Mouse (Mus musculus) erythroid progenitor cell, adult 5-6 weeks (primary cell): ENCODE data around the gene Fam149a. TPM values are rescaled to one million over a fixed set of nuclear protein-coding genes. Genes with fewer than 3 reads are reported as not detected.

Source experiments
- ATAC-seq: replicated peaks from 2 replicates; pipeline ENCODE4 v1.8.0; 2016; ENCODE audit warnings: moderate number of reproducible peaks, mild to moderate bottlenecking, moderate TSS enrichment, inconsistent platforms; ENCODE audit not compliant: poor library complexity, low FRiP score, severe bottlenecking
- total RNA-seq, 2 experiments: library from RNA; stranded (forward) in 1 of 2; stranded (reverse) in 1 of 2; fragments of 150-400 nt in 1 of 2; fragments of 186-747, 209-891 nt in 1 of 2; gene quantifications; 2 replicates each; pipeline versions ENCODE4 v1.2.3 to v1.2.4; 2015 to 2017; ENCODE audit warnings: low replicate concordance in 2 of 2

The Fam149a gene
- total RNA-seq (2015; ENCODE audit: low replicate concordance) (not detected in 2 replicates), total RNA-seq (2017; ENCODE audit: low replicate concordance) (not detected in 2 replicates)

- ATAC-seq: no peak
These were observed at the start of gene Fam149a for GRCm38 (mm10) chr8:45381963-45382347. TSS of gene Fam149a (minus strand) at chr8:45382291.

DNA sequence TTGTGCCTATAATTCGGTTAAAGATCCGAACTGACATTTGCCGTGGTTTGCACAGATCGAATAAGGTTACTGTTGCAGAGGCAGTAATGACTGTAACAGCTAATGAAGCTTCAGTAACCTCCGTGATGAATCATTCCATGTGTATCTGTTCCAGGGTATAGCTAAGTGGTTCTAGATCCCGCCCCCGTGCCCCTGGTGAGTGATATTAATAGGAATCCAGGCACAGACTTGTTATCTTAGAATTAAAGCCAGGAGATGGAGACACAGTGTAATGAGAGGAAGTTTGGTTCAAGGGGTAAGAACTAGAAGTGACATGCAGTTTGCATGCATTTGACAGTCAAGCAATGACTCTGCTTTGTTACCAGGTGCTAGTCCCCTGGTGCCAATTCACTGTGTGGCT is 38.1 kb upstream of the Fam149a start:
- no peak for ATAC-seq

DNA sequence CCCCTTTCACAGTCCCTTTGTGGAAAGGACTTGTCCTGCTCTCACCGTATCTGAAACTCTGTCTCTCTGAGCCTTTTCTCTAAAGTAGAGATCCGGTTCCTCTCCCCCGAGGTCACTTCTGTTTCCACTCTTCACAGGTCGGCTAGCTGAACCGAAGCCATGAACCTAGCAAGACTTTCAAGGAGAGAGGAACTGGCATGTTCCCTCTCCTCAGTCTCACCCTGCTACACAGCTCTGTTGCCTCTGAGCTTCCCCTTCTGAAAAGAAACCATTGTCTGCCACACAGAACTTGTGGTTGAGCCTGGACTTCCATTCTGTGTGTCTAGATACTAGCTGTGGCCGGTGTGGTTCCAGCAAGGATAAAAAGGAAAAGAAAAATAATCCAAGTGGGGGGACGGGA is 32.9 kb upstream of the Fam149a start:
- ATAC-seq: no peak

DNA sequence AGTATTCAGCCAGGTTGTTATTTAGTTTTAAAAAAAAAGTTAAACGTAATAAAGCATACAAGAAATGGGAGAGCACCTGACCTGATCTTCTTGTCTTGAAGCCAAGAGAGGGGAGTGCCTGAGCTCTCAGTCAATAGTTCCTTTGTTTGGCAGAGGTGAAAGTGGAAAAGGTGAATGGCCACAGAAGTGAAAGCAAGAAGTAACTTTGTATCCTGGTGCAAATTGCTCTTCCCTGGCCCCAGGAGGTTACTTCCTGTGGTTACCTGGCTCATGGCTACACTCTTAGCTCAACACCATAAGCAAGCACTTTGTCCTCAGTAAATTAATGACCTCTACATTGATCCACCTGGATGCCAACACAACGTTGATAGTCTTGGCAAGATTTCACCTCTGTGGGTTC is 28.8 kb upstream of the Fam149a start, which contains the start of gene Tlr3:
Gene Tlr3, minus strand, starts transcription at position 199 of the 400 bp plus-strand sequence.
- no peak for ATAC-seq

DNA sequence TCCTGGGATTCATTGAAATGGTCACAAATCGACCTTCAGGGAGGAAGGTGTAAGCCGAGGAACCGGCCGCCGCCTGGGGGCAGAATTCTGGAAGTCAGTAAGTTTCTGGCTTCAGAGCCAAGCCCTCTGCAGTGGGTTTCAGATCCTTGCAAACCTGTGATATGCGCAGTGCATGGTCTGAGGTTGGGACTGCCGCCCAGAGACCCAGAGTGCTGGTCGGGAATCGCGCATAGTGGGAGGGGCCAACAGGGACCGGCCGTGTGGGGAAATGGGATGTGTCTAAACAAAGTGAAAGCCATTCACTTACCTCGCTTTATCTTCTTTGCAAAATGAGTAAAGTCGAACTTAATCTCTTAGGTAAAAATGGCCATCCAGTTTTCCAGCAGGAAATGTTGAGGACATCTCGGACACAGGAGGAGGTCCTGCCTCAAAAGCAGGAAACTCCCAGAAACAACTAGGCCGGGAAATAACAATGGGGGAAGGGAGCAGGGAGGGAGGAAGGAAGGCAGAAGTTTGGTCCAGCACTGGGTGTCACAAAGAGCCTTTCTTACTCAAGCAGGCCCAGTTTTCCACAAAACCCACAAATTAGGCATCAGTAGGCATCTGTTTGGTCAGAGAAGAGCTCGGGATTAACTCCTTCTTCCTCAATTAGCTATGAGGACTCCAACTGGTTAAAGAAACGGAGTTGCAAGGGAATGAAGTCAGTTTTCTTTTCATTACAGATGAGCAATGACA is 28.2 kb upstream of the Fam149a start:
- no peak for ATAC-seq

- no peak for ATAC-seq
These were observed 27.6 kb upstream of the Fam149a start for GRCm38 (mm10) chr8:45409702-45410101.

DNA sequence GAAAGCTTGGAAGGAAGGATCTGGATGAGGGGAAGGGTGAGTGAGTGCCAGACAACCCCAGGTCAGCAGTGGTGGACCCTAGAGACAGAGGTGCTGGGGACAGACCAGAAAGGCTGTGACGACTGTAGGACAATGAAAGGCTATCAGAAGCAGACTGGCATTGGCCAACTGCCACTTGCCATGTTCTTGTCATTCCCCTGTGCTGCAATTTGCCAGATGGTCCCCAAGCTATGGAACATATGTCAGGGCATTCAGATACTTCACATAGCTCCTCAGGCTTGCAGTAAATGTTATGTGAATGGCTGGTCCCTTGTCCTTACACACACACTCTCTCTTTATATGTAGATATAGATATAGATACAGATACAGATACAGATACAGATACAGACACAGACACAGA is 1.2 kb upstream of the Fam149a start:
- ATAC-seq: no peak

GRCm38 (mm10) chr8:45381075-45381962 is 772 bp downstream of the Fam149a start:
- no peak for ATAC-seq

- no peak for ATAC-seq
These were observed 1.5 kb downstream of the Fam149a start for GRCm38 (mm10) chr8:45380598-45380997.

- ATAC-seq: no peak
These were observed 8.0 kb downstream of the Fam149a start for GRCm38 (mm10) chr8:45374071-45374470.

GRCm38 (mm10) chr8:45367154-45367553 is 14.9 kb downstream of the Fam149a start:
- ATAC-seq: no peak

- ATAC-seq: no peak
These were observed 18.9 kb downstream of the Fam149a start for GRCm38 (mm10) chr8:45363220-45363619.

DNA sequence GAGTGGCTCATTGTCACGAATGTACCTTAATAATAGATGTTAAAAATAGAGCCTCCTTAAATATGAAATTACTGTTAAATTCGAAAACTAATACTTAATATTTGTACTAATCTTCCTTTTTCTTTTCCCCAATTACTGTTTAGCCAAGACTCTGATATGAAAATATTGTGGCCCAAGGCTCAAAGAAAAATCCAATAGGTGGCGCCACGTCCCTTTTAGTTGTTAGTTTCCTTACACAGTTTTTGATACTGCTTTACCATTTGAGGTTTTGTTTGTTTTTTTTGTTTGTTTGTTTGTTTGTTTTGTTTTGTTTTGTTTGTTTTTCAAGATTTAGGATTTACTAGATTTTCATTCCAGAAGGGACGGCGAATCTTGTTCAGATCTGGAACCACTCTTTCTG is 19.8 kb downstream of the Fam149a start:
- ATAC-seq: no peak

DNA sequence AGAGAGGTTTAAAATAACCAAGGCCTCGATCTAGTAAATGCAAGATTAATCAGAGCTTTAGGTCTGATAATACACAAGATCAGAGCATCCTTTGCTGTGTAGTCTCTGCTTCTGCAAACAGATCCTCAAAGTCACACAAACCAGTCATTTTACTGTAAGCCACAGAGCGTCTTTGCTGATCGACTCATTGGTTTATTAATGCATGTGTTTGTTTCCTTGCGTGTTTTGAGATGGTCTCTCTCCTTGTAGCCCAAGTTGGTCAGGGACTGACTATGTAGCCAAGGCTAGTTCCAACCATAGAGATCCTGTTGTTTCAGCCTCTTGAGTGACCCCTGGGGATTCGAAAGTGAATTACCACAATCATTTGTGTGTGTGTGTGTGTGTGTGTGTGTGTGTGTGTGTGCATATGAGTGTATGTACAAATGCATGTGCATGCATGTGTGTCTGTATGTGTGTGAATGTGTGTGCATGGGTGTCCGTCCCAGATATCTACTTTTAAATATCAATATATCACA is 22.9 kb downstream of the Fam149a start:
- no peak for ATAC-seq

- ATAC-seq: no peak
These were observed 23.8 kb downstream of the Fam149a start for GRCm38 (mm10) chr8:45358132-45358918.

- ATAC-seq: no peak
These were observed 26.3 kb downstream of the Fam149a start for GRCm38 (mm10) chr8:45355809-45356208.

DNA sequence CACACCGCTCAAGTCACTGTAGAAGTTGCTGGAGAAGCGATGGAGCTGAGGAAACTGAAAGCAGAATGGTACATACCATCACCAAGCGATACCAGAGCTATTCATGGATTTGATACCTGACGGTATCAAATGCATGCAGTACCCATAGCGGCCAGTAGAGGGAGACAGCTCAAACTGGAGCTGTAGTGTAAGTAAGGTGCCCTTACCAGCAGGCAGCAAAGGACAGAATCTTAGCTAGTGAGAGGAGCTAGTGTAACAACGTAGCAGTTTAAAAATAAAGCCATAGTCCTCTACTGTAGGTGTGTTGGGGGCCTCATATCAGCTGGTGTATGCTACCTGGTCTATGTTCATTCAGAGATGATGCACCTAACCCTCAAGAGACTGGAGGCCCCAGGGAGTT is 37.1 kb downstream of the Fam149a start:
- ATAC-seq: no peak

DNA sequence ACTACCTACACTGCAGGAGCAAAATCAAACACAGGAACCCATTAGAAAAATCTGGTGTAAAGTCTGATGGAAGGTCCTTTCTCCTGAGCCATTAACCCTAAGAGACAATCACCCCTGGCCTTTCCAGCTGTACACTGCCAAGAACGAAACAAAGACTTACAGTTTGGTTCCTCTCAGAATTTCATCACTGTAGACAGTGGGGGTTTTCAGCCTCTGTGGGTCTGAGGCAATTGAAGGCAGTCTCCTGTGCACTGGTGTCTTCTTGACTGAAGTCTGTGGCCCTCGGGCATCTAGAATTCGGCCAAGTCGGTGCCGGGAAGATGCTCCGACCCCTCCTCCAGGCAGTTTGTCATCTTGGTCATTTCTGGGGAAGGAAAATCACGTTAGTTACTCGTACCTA is 37.8 kb downstream of the Fam149a start:
- no peak for ATAC-seq

DNA sequence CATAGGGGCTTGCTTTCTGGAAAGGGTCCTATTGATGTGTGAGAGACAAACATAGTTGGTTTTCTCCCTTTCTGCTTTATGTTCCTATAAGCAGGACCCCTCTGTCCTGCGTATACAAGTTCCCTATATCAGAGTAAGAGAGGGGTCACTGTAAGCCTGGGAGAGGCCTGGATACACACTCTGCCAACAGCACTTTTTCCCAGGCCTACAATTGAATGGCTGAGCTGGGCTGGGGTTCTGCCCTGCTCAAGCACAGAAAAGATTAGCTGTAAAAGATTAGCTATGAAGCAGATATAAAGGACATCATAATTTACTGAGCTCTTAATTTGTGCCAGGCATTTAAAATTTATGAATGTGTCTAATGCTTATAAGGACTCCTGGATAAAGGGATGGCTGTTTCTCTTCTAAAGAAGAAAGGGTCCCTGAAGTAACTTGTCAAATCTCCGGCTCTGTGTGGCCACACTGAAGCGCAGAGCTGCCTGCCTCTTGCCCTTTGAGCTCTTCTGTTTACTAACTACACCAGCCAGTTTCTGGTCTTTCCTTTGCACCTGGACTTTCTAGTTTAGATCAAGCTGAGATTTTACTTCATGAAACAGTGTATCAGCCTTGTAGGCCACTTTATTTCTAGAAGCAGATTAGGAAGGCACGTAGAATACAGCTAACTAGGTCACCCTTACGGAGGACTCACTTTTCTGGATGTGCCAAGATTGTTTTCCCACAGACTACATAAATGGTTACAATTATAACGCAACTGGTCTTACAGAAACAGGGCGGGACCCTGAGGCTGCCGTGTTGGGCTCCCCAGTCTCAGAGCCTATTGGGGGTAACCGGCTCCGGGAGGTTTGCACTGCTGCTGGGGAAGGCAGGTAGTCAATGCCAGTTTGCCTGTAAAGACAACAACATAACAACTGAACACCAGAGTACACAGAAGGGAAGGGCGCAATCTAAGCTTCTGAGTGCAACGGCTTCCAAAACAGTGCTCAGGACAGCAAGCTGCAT is 40.2 kb downstream of the Fam149a start:
- ATAC-seq: no peak
